Mouse (Mus musculus) R1 (cell line): ENCODE results near the gene Gm12216.
A peak's percentile ranks its signal among the peaks of the same experiment; 100 is the strongest.

Source experiments
- DNase-seq: peaks from one replicate; pipeline ENCODE4 v3.0.0-alpha.2; 2018; ENCODE audit warnings: low read depth, low spot score

The Gm12216 gene

GRCm38 (mm10) chr11:53748614-53749013 is 110.4 kb downstream of the Gm12216 start:
- DNase-seq: no peak

GRCm38 (mm10) chr11:53747985-53748384 is 111.1 kb downstream of the Gm12216 start:
- no peak for DNase-seq

GRCm38 (mm10) chr11:53745260-53745659 is 113.8 kb downstream of the Gm12216 start:
- DNase-seq: no peak

GRCm38 (mm10) chr11:53742353-53742752 is 116.7 kb downstream of the Gm12216 start:
- DNase-seq: no peak

- peak; percentile 86 for DNase-seq
Observed at GRCm38 (mm10) chr11:53737573-53737946, 121.5 kb downstream of the Gm12216 start.

GRCm38 (mm10) chr11:53736771-53737572 is 122.1 kb downstream of the Gm12216 start:
- DNase-seq: peak; percentile 95

- DNase-seq: peak; percentile 88
Observed at GRCm38 (mm10) chr11:53735682-53736245, 123.3 kb downstream of the Gm12216 start.

- DNase-seq: peak; percentile 14
Observed at GRCm38 (mm10) chr11:53734970-53735681, 123.9 kb downstream of the Gm12216 start.

GRCm38 (mm10) chr11:53734431-53734830 is 124.6 kb downstream of the Gm12216 start:
- DNase-seq: no peak

- peak; percentile 60 for DNase-seq
Observed at GRCm38 (mm10) chr11:53733824-53734223, 125.2 kb downstream of the Gm12216 start.
